Mouse (Mus musculus): ENCODE results near the gene Zdhhc3. TPM values are rescaled to one million over a fixed set of nuclear protein-coding genes. Genes with fewer than 3 reads are reported as not detected.

The Zdhhc3 gene
- polyA plus RNA-seq, 1 experiment = 320 TPM

GRCm38 (mm10) chr9:123152026-123152425 lies 39.0 kb upstream of the Zdhhc3 start:
- Histone ChIP-seq H3K4me3 (ENCODE audit: low read depth, low read length) (no peak overlapping the region), H3K36me3 (ENCODE audit: control insufficient read depth, insufficient read depth, low read length) (no peaks in the 10 kb centered on the region), H3K27me3 (ENCODE audit: control insufficient read depth, insufficient read depth, low read length) (no peaks in the 10 kb centered on the region), H3K4me1 (ENCODE audit: control insufficient read depth, insufficient read depth, insufficient read length, low read length) (peaks cover 14% of the 10 kb centered on the region), H3K27ac (ENCODE audit: insufficient read depth, low read depth, low read length) (peak overlapping the region; percentile 35)
- TF ChIP-seq CTCF (IDR thresholded peaks at IDR 0.05; ENCODE audit: extremely low read depth, insufficient read length, insufficient replicate concordance, low read depth, low read length) (no peak), POLR2A (IDR thresholded peaks at IDR 0.05; ENCODE audit: low read depth, low read length) (no peak)
- 9% methylated on average over 3 of the region's 3 CpGs for WGBS

GRCm38 (mm10) chr9:123151561-123151960 lies 38.6 kb upstream of the Zdhhc3 start:
- peak overlapping the region; percentile 35 for H3K27ac ChIP-seq (ENCODE audit: insufficient read depth, low read depth, low read length)

DNA sequence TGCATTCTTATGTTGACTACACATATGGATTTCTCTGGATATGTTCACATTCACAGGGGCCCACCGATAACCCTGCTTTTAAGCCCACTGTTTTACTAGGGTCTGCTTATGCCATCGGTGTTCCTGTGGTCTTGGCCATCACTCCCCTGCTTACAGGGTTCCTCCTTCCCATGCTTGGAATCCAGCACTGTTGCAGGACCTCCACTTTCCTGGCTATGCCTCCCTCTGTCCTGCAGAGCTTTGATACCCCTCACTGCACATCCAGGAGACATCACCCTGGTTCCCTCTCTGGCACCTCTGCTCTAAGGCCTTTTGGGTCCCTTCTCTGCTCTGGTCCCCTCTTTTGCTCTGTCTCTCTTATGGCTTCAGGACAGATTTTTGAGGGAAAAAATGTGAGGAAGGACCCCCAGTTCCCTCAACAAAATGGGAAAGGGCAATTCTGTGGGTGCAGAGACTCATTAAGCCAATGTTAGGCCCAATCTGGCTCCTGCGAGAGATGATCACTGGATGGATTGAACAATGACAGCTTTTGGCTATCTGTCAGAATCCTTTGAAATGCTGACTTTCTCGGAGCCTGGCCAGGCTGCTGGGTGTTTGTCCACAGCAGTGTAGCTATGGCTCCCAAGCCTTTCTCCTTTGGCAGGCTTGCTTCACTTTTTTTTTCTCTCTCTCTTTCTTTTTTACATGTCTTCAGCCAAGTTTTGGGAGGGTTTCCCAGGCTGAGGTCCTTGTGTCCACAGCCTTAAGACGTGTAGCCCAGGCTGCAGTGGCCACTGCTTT lies 37.4 kb upstream of the Zdhhc3 start, which contains the start of gene Clec3b:
Gene Clec3b (plus strand): TSS at position 706 of the 780 bp plus-strand sequence.
- Histone ChIP-seq H3K27me3 (ENCODE audit: control insufficient read depth, insufficient read depth, low read length) (no peaks in the 10 kb centered on the region), H3K4me3 (ENCODE audit: low read depth, low read length) (peak within 1 kb of the TSS; percentile 11; the same call in 1 of the 2 replicates), H3K27ac (ENCODE audit: insufficient read depth, low read depth, low read length) (peak within 1 kb of the TSS; percentile 35), H3K36me3 (ENCODE audit: control insufficient read depth, insufficient read depth, low read length) (no peaks in the 10 kb centered on the region), H3K4me1 (ENCODE audit: control insufficient read depth, insufficient read depth, insufficient read length, low read length) (peaks cover 7% of the 10 kb centered on the region; the same call in 1 of the 2 replicates)
- no peak for TF ChIP-seq POLR2A (IDR thresholded peaks at IDR 0.05; ENCODE audit: low read depth, low read length)
- TF ChIP-seq CTCF (IDR thresholded peaks at IDR 0.05; ENCODE audit: extremely low read depth, insufficient read length, insufficient replicate concordance, low read depth, low read length) = no peak
- WGBS = 91% methylated on average over 5 of the region's 5 CpGs

More at GRCm38 (mm10) chr9:123151561-123151960, 38.6 kb upstream of the Zdhhc3 start:
- Histone ChIP-seq H3K4me3 (ENCODE audit: low read depth, low read length) (no peak overlapping the region), H3K27me3 (ENCODE audit: control insufficient read depth, insufficient read depth, low read length) (no peaks in the 10 kb centered on the region), H3K36me3 (ENCODE audit: control insufficient read depth, insufficient read depth, low read length) (no peaks in the 10 kb centered on the region), H3K4me1 (ENCODE audit: control insufficient read depth, insufficient read depth, insufficient read length, low read length) (peaks cover 10% of the 10 kb centered on the region)
- 17% methylated on average over 1 of the region's 1 CpGs for WGBS
- TF ChIP-seq CTCF (IDR thresholded peaks at IDR 0.05; ENCODE audit: extremely low read depth, insufficient read length, insufficient replicate concordance, low read depth, low read length) (no peak), POLR2A (IDR thresholded peaks at IDR 0.05; ENCODE audit: low read depth, low read length) (no peak)

GRCm38 (mm10) chr9:123148430-123148829 lies 35.4 kb upstream of the Zdhhc3 start:
- TF ChIP-seq POLR2A (IDR thresholded peaks at IDR 0.05; ENCODE audit: low read depth, low read length) = no peak
- TF ChIP-seq CTCF (IDR thresholded peaks at IDR 0.05; ENCODE audit: extremely low read depth, insufficient read length, insufficient replicate concordance, low read depth, low read length) = no peak
- Histone ChIP-seq H3K27ac (ENCODE audit: insufficient read depth, low read depth, low read length) (no peak overlapping the region; the same call in 1 of the 2 replicates), H3K27me3 (ENCODE audit: control insufficient read depth, insufficient read depth, low read length) (no peaks in the 10 kb centered on the region), H3K36me3 (ENCODE audit: control insufficient read depth, insufficient read depth, low read length) (no peaks in the 10 kb centered on the region), H3K4me1 (ENCODE audit: control insufficient read depth, insufficient read depth, insufficient read length, low read length) (peaks cover 7% of the 10 kb centered on the region; the same call in 1 of the 2 replicates), H3K4me3 (ENCODE audit: low read depth, low read length) (no peak overlapping the region)
- 66% methylated on average over 5 of the region's 5 CpGs for WGBS

- Histone ChIP-seq H3K36me3 (ENCODE audit: control insufficient read depth, insufficient read depth, low read length) (peaks cover 20% of the 10 kb centered on the region), H3K4me3 (ENCODE audit: low read depth, low read length) (no peak overlapping the region), H3K27ac (ENCODE audit: insufficient read depth, low read depth, low read length) (peak overlapping the region; percentile 30; the same call in 1 of the 2 replicates), H3K4me1 (ENCODE audit: control insufficient read depth, insufficient read depth, insufficient read length, low read length) (no peaks in the 10 kb centered on the region), H3K27me3 (ENCODE audit: control insufficient read depth, insufficient read depth, low read length) (no peaks in the 10 kb centered on the region)
- 81% methylated on average over 4 of the region's 4 CpGs for WGBS
- TF ChIP-seq POLR2A (IDR thresholded peaks at IDR 0.05; ENCODE audit: low read depth, low read length) = no peak
- no peak for TF ChIP-seq CTCF (IDR thresholded peaks at IDR 0.05; ENCODE audit: extremely low read depth, insufficient read length, insufficient replicate concordance, low read depth, low read length)
Measured at GRCm38 (mm10) chr9:123139887-123140614, 27.0 kb upstream of the Zdhhc3 start.

DNA sequence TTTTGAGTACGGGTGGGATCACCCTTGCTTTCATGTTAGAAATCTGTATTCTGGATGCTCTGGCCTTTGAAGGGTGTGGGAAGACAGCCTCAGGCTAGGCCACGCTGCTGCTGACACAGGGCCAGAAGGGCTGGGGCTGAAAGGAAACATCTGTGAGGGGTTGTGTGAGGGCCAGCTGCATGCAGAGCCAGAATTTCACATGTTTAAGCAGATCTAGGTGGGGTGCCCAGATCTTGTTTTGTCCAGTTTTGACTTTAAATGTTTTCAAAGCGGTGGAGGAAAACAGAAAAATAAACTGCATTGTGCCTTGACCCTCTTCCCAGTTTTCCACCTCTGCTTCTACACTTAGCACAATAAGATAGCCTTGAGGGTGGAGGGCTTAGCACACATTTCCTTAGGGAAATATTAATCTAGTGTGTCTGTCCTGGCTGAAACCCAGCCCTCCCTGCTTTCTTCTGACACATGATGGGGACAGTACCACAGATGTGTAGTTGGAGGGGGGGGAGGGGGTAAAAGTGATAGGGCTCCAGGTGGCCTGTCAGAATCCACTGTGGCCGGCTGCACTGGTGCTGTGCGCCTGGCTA lies 26.0 kb upstream of the Zdhhc3 start:
- Histone ChIP-seq H3K27ac (ENCODE audit: insufficient read depth, low read depth, low read length) (peak overlapping the region; percentile 7), H3K4me1 (ENCODE audit: control insufficient read depth, insufficient read depth, insufficient read length, low read length) (no peaks in the 10 kb centered on the region), H3K36me3 (ENCODE audit: control insufficient read depth, insufficient read depth, low read length) (peaks cover 26% of the 10 kb centered on the region), H3K27me3 (ENCODE audit: control insufficient read depth, insufficient read depth, low read length) (no peaks in the 10 kb centered on the region), H3K4me3 (ENCODE audit: low read depth, low read length) (no peak overlapping the region)
- 79% methylated on average over 5 of the region's 5 CpGs for WGBS
- TF ChIP-seq CTCF (IDR thresholded peaks at IDR 0.05; ENCODE audit: extremely low read depth, insufficient read length, insufficient replicate concordance, low read depth, low read length) (no peak), POLR2A (IDR thresholded peaks at IDR 0.05; ENCODE audit: low read depth, low read length) (no peak)
